Mouse (Mus musculus) hindbrain, embryonic 10.5 days (tissue): ENCODE data around the gene Grin2b. TPM values are rescaled to one million over a fixed set of nuclear protein-coding genes. Genes with fewer than 3 reads are reported as not detected.
"Not testable (repeated sequence)": the region's sequence is repeated elsewhere in the genome, so short reads cannot be mapped to it uniquely, and the experiment has no call there.

Experiments used
- DNase-seq: peaks from one replicate; pipeline ENCODE4 v3.0.0-alpha.2; 2017; ENCODE audit warnings: low spot score
- H3K27ac ChIP-seq: fragments of 300-500 bp; sonication (generic); 2 replicates; pipeline ENCODE4 v1.5.1; 2016; ENCODE audit warnings: mild to moderate bottlenecking, moderate library complexity
- H3K27me3 ChIP-seq: fragments of 300-500 bp; sonication (generic); 2 replicates; pipeline ENCODE4 v1.6.1; 2016; ENCODE audit warnings: mild to moderate bottlenecking; ENCODE audit not compliant: poor library complexity, insufficient read depth, severe bottlenecking
- H3K36me3 ChIP-seq: fragments of 300-500 bp; sonication (generic); 2 replicates; pipeline ENCODE4 v1.6.1; 2016; ENCODE audit warnings: mild to moderate bottlenecking, moderate library complexity
- H3K4me1 ChIP-seq: fragments of 300-500 bp; sonication (generic); replicated peaks from 2 replicates; pipeline ENCODE4 v1.6.1; 2016; ENCODE audit warnings: mild to moderate bottlenecking
- H3K4me3 ChIP-seq: fragments of 300-500 bp; sonication (generic); 2 replicates; pipeline ENCODE4 v1.5.1; 2016; ENCODE audit warnings: mild to moderate bottlenecking, moderate library complexity
- H3K9me3 ChIP-seq: fragments of 300-500 bp; sonication (generic); 2 replicates; pipeline ENCODE4 v1.6.1; 2016; ENCODE audit warnings: mild to moderate bottlenecking, moderate library complexity
- WGBS: fragments of 180-500 bp; shearing (Covaris S2); methylation state at CpG from one replicate; pipeline ENCODE4 v1.1.7; 2016; 5-methylcytosine and 5-hydroxymethylcytosine counted together
- polyA plus RNA-seq: library from polyadenylated mRNA; unstranded; fragments of >200 nt; fragmentation: Nextera tagmentation; extraction: Ambion mirVana; gene quantifications from 2 replicates; pipeline ENCODE4 v1.2.1, GENCODE M21; 2016

Grin2b gene
- polyA plus RNA-seq, 1 experiment from 2014 or later = 0.47 TPM

DNA sequence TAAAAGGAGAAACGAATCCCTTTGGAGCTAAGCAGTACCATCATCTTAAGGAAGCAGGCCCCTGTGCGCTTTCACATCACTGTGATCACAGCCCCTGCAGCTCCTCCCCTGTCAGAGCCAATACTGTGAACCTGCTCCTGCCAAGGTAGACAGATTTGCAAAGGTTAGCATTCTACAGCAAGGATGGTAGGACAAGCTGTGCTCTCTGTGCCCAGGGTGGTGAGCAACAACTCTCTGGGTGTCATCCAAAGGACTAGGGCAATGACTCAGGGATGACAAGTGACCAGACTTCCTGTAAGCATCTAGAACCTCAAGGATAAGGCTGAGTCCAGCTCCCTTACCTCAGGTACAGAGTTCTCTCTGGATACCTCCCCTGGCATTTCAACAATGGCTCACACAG is 451.6 kb downstream of the Grin2b start:
- WGBS = 90% methylated on average over 2 of the region's 2 CpGs
- no peaks in the 10 kb centered on the region for H3K36me3 ChIP-seq
- H3K4me1 ChIP-seq = no peaks in the 10 kb centered on the region
- no peak overlapping the region for H3K27ac ChIP-seq
- no peak for DNase-seq
- no peak overlapping the region for H3K4me3 ChIP-seq
- no peaks in the 10 kb centered on the region for H3K9me3 ChIP-seq
- no peaks in the 10 kb centered on the region for H3K27me3 ChIP-seq

DNA sequence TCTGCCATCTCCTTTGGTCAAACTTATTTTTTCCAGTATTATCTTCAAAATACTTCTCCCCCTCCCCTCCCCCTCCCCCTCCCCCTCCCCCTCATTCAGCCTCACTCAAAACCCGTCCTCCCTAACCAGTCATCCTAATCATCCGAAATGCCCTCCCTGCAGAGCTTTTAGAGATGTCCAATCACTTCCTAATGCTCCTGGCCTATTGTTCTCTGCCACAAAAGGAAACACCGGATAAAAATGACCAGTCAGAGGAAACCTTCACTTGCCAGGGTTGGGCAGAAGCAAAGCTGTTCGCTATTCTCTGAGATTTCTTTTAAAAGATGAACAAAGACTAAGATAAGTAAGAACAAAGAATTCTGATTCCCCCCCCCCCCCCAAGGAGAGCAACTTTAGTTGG is 458.4 kb downstream of the Grin2b start:
- H3K27me3 ChIP-seq = no peaks in the 10 kb centered on the region
- H3K27ac ChIP-seq = no peak overlapping the region
- no peaks in the 10 kb centered on the region for H3K4me1 ChIP-seq
- WGBS = 27% methylated on average over 4 of the region's 4 CpGs
- no peak for DNase-seq
- H3K36me3 ChIP-seq = no peaks in the 10 kb centered on the region
- H3K9me3 ChIP-seq = no peaks in the 10 kb centered on the region
- no peak overlapping the region for H3K4me3 ChIP-seq

DNA sequence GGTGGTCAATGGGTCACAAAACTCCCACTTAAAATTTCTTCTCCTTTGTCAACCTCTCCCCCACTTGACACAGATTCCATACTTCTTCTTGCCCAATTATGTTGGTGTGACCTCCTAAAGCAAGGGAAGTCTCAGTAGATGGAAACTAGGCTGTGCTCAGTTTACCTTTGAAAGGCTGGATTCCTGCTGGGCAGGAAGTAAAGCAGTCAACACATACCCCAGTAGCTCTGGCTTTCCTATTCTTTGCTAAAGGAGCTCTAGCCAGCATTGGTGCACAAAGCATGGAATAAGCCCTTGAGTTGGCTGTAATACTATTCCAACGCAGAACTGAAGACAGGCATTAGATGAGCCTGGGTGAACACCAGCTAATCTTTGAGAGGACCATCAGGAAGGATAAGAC is 459.1 kb downstream of the Grin2b start:
- Histone ChIP-seq H3K4me1 (no peaks in the 10 kb centered on the region), H3K36me3 (no peaks in the 10 kb centered on the region), H3K27ac (no peak overlapping the region)

DNA sequence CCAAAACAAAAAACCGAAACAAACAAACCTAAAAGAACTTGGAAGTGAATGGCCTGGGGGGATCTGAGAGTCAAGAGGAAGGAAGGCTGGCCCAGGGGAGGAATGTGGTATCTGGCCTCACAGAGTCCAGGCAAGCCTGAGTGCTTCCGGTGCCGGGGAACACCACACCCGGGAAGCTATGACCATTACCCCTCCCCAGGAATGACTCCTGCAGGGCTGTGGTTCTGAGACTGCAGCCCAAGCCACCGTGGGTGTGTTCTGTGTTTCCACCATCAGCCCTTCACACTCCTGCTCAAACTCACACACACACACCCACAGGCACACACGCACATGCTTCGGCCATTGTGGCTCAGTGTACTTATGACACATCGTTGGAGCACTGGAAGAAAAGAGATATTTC is 459.6 kb downstream of the Grin2b start:
- H3K4me3 ChIP-seq = no peak overlapping the region
- no peaks in the 10 kb centered on the region for H3K4me1 ChIP-seq
- DNase-seq = no peak
- H3K27ac ChIP-seq = no peak overlapping the region
- no peaks in the 10 kb centered on the region for H3K36me3 ChIP-seq
- H3K9me3 ChIP-seq = no peaks in the 10 kb centered on the region
- H3K27me3 ChIP-seq = no peaks in the 10 kb centered on the region
- WGBS = 82% methylated on average over 8 of the region's 8 CpGs

More for the DNA sequence above, 459.1 kb downstream of the Grin2b start:
- 71% methylated on average over 1 of the region's 1 CpGs for WGBS
- no peak overlapping the region for H3K4me3 ChIP-seq
- H3K27me3 ChIP-seq = no peaks in the 10 kb centered on the region
- DNase-seq = no peak
- no peaks in the 10 kb centered on the region for H3K9me3 ChIP-seq

DNA sequence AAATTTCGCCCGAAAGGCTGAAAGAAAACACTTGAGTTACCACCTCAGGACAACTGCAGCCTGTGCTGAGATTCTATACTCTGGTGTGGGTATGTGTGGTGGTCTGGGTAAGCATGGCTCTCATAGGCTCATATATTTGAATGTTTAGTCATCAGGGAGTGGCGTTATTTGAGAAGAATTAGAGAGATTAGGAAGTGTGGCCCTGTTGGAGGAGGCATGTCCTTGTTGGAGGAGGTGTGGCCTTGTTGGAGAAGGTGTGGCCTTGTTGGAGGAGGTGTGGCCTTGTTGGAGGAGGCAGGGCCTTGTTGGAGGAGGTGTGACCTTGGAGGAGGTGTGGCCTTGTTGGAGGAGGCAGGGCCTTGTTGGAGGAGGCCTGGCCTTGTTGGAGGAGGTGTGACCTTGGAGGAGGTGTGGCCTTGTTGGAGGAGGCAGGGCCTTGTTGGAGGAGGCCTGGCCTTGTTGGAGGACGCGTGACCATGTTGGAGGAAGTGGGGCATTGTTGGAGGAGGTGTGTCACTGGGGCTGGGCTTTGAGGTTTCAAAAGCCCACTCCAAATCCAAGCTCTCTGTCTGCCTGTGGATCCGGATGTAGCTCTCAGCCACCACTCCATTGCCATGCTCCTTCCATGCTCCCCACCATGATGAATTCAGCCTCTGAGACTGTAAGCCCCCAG is 466.3 kb downstream of the Grin2b start:
- H3K4me1 ChIP-seq, H3K27me3 ChIP-seq, H3K4me3 ChIP-seq, H3K36me3 ChIP-seq, H3K27ac ChIP-seq, DNase-seq, H3K9me3 ChIP-seq: not testable (repeated sequence)
- WGBS = 82% methylated on average over 6 of the region's 6 CpGs

DNA sequence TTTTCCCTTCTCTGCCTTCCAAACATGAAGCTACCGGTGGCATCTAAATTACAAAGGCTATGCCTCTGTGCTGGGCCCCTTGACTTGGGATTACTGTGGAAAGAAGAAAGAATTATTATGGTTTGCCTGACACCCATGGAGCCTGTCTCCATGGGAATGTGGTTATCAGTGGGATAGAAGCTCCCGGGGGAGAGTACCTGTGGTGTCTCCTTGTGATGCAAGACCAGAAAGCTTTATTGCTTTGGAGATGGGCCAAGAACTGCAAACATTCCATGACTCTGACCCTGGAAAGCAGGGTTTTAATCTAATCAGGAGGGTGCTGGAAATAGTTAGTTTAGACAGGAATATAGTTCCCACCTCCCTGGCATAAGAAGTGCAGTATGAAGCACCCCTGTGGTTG is 469.7 kb downstream of the Grin2b start:
- WGBS = 45% methylated on average over 2 of the region's 2 CpGs
- no peaks in the 10 kb centered on the region for H3K9me3 ChIP-seq
- H3K27me3 ChIP-seq = no peaks in the 10 kb centered on the region
- H3K4me3 ChIP-seq = no peak overlapping the region
- no peak for DNase-seq
- no peaks in the 10 kb centered on the region for H3K36me3 ChIP-seq
- peaks cover 4% of the 10 kb centered on the region; the same call in 1 of the 2 replicates for H3K4me1 ChIP-seq
- no peak overlapping the region for H3K27ac ChIP-seq

DNA sequence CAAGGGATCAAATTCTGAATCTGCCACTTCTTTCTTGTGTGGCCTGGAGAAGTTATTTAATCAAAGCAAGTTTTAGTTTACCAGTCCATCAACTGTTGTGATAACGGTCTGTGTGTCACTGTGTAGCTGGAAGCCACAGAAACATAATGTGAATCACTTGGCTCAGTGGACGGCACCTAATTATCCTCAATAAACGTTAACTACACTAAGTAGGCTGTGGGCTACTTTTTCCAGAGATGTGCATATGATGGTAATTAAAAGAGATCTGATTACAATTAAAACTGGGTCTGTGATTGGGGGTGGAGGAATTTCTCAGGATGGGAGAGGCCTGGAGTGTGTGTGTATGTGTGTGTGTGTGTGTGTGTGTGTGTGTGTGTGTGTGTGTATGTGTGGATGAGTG is 471.9 kb downstream of the Grin2b start:
- WGBS = 92% methylated on average over 3 of the region's 3 CpGs
- H3K36me3 ChIP-seq = no peaks in the 10 kb centered on the region
- H3K4me1 ChIP-seq = peaks cover 4% of the 10 kb centered on the region; the same call in 1 of the 2 replicates
- no peak overlapping the region for H3K4me3 ChIP-seq
- H3K9me3 ChIP-seq = no peaks in the 10 kb centered on the region
- no peaks in the 10 kb centered on the region for H3K27me3 ChIP-seq
- DNase-seq = no peak
- H3K27ac ChIP-seq = no peak overlapping the region

DNA sequence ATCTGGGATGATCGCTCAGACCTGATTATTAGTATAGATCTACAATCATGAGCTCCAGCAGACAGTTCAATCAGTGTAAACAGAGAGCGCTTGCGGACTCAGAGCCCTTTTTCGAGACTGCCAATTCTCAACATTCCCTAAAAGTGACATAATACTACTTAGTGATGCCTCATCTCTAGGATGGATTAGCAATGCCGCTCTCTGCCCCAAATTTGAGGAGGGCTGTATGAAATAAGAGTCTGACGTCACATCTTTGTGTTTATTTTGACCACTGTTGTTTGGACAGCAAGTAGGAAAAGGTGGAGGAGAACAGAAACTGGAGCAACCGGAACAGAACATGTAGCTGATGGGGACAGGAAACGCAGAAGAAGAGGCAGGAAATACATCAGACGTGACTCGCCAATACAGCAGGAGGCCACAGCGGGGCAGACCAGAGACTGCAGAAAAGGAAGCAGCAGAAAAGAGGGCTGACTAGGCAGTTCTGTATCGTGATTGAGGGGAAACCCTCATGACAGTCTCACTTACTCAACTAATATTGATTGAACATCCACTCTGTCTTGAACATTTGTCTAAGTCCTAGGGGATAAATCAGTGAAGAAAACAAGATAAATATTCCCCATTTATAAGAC is 472.5 kb downstream of the Grin2b start:
- no peak for DNase-seq
- Histone ChIP-seq H3K27me3 (no peaks in the 10 kb centered on the region), H3K36me3 (no peaks in the 10 kb centered on the region), H3K4me1 (peaks cover 4% of the 10 kb centered on the region; the same call in 1 of the 2 replicates), H3K9me3 (no peaks in the 10 kb centered on the region), H3K4me3 (no peak overlapping the region), H3K27ac (no peak overlapping the region)
- 85% methylated on average over 12 of the region's 12 CpGs for WGBS

DNA sequence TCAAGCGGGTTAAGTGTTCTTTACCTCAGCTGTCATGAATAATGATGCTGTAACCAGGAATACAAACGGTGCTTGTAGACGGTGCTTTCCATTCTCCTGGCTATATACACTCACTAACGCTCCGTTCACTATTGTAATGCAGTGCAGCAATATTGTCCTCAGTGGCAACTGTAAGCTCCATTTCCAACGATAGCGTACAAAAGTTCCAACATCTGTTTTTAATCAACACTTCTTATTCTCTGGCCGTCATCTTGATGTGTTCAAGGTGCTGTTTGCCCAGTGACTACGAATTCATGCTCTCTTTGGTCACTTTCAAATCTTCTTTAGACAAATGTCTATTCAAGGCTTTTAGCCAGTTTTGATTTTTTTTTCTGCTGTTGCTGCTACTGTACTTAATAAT is 480.8 kb downstream of the Grin2b start:
- Histone ChIP-seq H3K36me3 (no peaks in the 10 kb centered on the region), H3K27ac (no peak overlapping the region), H3K9me3 (no peaks in the 10 kb centered on the region), H3K4me1 (no peaks in the 10 kb centered on the region), H3K27me3 (no peaks in the 10 kb centered on the region), H3K4me3 (no peak overlapping the region)
- no peak for DNase-seq
- WGBS = 80% methylated on average over 9 of the region's 9 CpGs

DNA sequence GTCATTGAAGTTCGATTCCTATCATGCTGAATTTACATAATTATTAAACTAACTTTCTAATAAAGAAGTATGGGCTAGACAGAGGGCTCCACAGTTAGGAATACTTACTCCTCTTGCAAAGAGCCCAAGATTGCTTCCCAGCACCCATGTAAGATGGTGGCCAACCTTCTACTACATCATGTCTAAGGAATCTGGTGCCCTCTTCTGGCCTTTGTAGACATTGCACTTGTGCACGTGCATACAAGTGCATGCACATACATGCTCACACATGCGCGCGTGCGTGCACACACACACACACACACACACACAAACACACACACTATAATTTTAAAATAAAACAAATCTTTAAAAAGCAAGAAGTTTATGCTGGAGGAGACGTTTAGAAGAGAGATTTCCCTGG is 481.8 kb downstream of the Grin2b start:
- no peaks in the 10 kb centered on the region for H3K4me1 ChIP-seq
- H3K27ac ChIP-seq = no peak overlapping the region
- no peak overlapping the region for H3K4me3 ChIP-seq
- H3K36me3 ChIP-seq = no peaks in the 10 kb centered on the region
- DNase-seq = no peak
- H3K27me3 ChIP-seq = no peaks in the 10 kb centered on the region
- WGBS = 91% methylated on average over 7 of the region's 7 CpGs
- no peaks in the 10 kb centered on the region for H3K9me3 ChIP-seq

DNA sequence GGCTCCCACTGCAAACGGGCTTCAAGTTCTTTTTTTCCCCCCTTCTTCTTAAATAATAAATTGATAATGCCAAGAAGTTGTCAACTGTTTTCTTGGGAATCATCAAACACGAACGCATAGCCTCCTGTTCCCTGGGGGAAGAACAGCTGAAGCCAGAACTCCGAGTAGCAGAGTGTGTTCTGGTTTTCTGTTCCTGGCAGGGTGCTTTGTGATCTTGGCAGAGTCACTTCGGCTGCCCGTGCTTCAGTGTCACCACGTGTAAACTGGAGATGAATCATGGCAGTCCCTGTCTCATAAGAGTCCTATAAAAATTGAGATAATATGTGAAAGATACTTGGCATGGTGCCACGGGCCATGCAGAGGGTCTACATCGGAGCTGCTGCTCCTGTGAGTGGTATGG is 485.4 kb downstream of the Grin2b start:
- H3K4me3 ChIP-seq = no peak overlapping the region
- H3K4me1 ChIP-seq = no peaks in the 10 kb centered on the region
- 89% methylated on average over 9 of the region's 9 CpGs for WGBS
- H3K36me3 ChIP-seq = no peaks in the 10 kb centered on the region
- no peak overlapping the region for H3K27ac ChIP-seq
- H3K9me3 ChIP-seq = no peaks in the 10 kb centered on the region
- H3K27me3 ChIP-seq = no peaks in the 10 kb centered on the region
- DNase-seq = no peak

DNA sequence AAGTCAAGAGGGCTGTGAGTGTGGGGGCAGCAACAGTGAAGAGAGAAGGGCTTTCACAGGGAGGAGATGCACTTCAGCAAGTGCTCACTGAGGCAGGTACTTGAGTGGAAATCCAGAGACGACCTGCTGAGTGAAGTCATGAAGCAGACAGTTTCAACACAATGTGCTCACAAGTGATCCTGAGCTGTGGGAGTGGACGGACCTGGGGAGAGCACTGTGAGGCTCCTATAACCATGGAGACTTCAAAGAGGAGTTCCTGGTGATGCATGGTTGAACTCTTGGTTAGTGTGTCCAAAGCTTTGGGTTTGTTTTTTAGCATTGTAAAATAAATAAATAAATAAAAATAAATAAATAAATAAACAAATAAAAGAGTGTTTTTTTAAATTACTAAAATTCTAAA is 489.1 kb downstream of the Grin2b start:
- no peaks in the 10 kb centered on the region for H3K36me3 ChIP-seq
- no peaks in the 10 kb centered on the region for H3K9me3 ChIP-seq
- 59% methylated on average over 2 of the region's 2 CpGs for WGBS
- no peak for DNase-seq
- H3K27ac ChIP-seq = no peak overlapping the region
- H3K4me3 ChIP-seq = no peak overlapping the region
- no peaks in the 10 kb centered on the region for H3K4me1 ChIP-seq
- no peaks in the 10 kb centered on the region for H3K27me3 ChIP-seq

DNA sequence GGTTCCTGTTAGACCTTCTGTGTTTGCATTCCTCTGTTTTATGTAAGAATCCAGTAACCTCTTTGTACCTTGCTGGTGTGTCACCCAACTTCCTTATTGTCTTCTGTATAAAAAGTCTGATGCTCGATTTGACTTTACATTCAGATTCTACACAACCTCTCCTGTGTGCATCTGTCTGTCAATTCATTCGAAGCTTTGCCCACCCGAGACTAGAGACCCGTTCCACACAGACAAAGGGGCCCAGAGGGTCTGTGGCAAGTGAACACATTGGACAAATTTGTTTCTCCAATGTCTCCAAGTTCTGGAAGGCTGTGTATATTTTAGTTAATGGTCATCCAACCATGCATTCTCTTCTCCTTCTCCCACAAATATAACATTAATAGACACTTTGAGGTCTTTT is 491.9 kb downstream of the Grin2b start:
- not testable (repeated sequence) for H3K4me3 ChIP-seq, H3K4me1 ChIP-seq, H3K36me3 ChIP-seq, DNase-seq, H3K27me3 ChIP-seq, H3K9me3 ChIP-seq, H3K27ac ChIP-seq
- 89% methylated on average over 4 of the region's 4 CpGs for WGBS
